Mouse (Mus musculus) kidney, adult 2 months (tissue): ENCODE measurements at regions not wholly inside any gene's neighbourhood (a gene's known extent, or its start where the extent isn't known, plus 50 kb on each side); places are given as distances from the start of the nearest gene placed in this dataset.

ENCODE experiments used
- DNase-seq: peaks from one replicate; pipeline ENCODE4 v3.0.0; 2021
- H3K27ac ChIP-seq: fragments of 200-500 bp; 2 replicates; pipeline ENCODE4 v1.5.1; 2012; ENCODE audit warnings: low read depth, low read length, control low read depth, inconsistent platforms; ENCODE audit not compliant: insufficient read depth
- H3K27me3 ChIP-seq: fragments of 200-500 bp; replicated peaks from 2 replicates; pipeline ENCODE4 v1.6.1; 2012; ENCODE audit warnings: mild to moderate bottlenecking, moderate library complexity, low read length, inconsistent platforms; ENCODE audit not compliant: control insufficient read depth, insufficient read depth
- H3K36me3 ChIP-seq: fragments of 200-500 bp; 2 replicates; pipeline ENCODE4 v1.6.1; 2012; ENCODE audit warnings: mild to moderate bottlenecking, moderate library complexity, low read length, inconsistent platforms; ENCODE audit not compliant: control insufficient read depth, insufficient read depth
- H3K4me1 ChIP-seq: fragments of 200-500 bp; 2 replicates; pipeline ENCODE4 v1.6.1; 2011; ENCODE audit warnings: low read length; ENCODE audit not compliant: control insufficient read depth, insufficient read depth
- H3K4me3 ChIP-seq: fragments of 200-500 bp; 2 replicates; pipeline ENCODE4 v1.5.1; 2011; ENCODE audit warnings: mild to moderate bottlenecking, low read depth, low read length, control low read depth; ENCODE audit not compliant: insufficient read depth
- CTCF ChIP-seq: fragments of 200-500 bp; conservative IDR thresholded peaks from 2 replicates; pipeline ENCODE4 v1.5.1; 2011; ENCODE audit warnings: low read depth, mild to moderate bottlenecking, control low read depth, low read length, moderate library complexity, mixed read lengths; ENCODE audit not compliant: insufficient read depth, insufficient read length
- POLR2A ChIP-seq: fragments of 200-500 bp; IDR thresholded peaks from one replicate; pipeline ENCODE4 v1.6.1; 2011; ENCODE audit warnings: low read depth, low read length, control low read depth
- WGBS: fragments of 180-500 bp; shearing (Covaris S2); methylation state at CpG from one replicate; pipeline ENCODE4 v1.1.7; 2018; 5-methylcytosine and 5-hydroxymethylcytosine counted together

DNA sequence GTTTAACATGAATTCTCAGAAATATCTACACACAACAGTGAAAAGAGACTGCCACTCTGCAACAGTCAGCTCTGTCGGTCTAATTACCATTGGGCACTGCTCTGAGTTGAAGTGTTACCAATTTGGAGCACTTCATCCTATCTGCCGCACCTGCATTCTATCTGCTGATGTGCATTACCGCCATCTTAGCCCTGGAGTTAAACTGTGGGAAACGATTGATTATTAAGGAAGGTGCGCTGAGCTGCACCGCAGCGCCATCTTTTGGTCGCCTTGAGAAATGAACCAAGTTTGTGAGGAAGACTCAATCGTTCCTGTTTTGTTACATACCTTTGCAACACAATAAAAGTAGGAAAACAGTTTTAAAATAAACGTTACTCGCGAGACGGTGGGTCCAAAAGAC, 110.5 kb downstream of the Rergl start:
- Histone ChIP-seq H3K4me3 (no peak overlapping the region), H3K27me3 (no peaks in the 10 kb centered on the region), H3K4me1 (no peaks in the 10 kb centered on the region), H3K27ac (no peak overlapping the region), H3K36me3 (no peaks in the 10 kb centered on the region)
- WGBS = 8% methylated on average over 13 of the region's 13 CpGs
- DNase-seq = no peak
- no peak for TF ChIP-seq POLR2A
- peak; percentile 53 for TF ChIP-seq CTCF

DNA sequence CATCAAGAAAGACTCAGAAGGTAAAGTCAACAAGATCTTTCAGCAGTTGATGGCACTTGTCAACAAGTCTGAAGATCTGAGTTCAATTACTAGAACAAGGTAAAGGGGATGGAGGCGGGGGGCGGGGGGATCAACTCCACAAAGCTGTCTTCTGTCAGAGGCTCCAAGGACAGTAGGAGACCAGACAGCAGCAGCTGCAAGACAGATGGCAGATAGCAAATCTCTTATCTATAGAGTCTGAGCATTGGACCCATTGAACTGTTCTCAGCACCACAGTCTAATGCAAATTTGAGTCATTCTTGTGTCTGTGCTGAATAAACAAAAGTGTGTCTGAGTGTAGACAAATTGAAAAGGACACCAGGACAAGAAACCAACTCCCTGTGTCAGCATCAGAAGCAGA, 150.8 kb downstream of the Rergl start:
- 88% methylated on average over 2 of the region's 2 CpGs for WGBS
- H3K27ac ChIP-seq = no peak overlapping the region
- no peak for TF ChIP-seq CTCF
- TF ChIP-seq POLR2A = no peak
- H3K4me1 ChIP-seq = no peaks in the 10 kb centered on the region
- no peak overlapping the region for H3K4me3 ChIP-seq
- no peaks in the 10 kb centered on the region for H3K36me3 ChIP-seq
- no peaks in the 10 kb centered on the region for H3K27me3 ChIP-seq
- DNase-seq = no peak

DNA sequence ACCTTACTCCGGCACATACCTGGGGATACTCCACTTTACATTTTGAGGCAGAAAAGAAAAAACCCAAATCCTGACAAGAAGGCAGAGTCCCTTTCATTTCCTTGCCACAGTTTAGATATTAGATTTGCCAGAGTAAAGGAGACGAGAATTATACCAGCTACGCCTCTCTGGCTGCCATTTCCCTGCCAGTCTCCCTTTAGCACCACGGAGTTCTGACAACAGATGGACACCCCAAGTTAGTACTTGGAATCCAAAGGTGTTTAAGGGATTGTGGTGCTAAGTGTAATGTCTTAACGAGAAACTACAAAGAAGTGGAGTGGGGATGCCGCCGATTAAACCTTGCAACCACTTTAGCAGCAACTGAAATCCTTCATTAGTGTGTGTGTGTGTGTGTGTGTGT, 176.6 kb downstream of the Rergl start:
- Histone ChIP-seq H3K36me3 (no peaks in the 10 kb centered on the region), H3K4me3 (no peak overlapping the region), H3K27ac (no peak overlapping the region), H3K27me3 (no peaks in the 10 kb centered on the region), H3K4me1 (no peaks in the 10 kb centered on the region)
- WGBS = 85% methylated on average over 7 of the region's 7 CpGs
- TF ChIP-seq CTCF (no peak), POLR2A (no peak)
- no peak for DNase-seq

DNA sequence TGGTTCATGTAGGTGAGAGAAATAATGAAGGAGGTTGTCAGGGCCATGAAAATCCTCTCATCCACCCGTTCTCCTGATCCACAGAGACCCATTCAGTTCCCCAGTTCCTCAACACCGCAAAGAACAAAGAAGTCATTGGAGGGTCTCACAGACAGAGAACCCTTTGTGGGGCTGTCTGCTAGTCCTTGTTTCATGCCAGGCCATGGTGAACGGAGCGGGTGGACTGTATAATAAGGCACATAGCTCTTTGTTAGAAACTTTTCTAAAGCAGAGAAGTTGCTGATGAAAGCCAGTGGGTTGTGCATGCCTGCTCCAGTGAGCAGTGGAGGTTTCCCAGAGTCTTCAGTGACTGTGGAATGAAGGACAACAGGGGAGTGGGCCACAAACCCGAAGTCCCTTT, 194.1 kb downstream of the Rergl start:
- TF ChIP-seq POLR2A = no peak
- no peak for TF ChIP-seq CTCF
- Histone ChIP-seq H3K36me3 (no peaks in the 10 kb centered on the region), H3K4me1 (no peaks in the 10 kb centered on the region), H3K4me3 (no peak overlapping the region), H3K27me3 (no peaks in the 10 kb centered on the region), H3K27ac (no peak overlapping the region)
- no peak for DNase-seq
- WGBS = 66% methylated on average over 5 of the region's 5 CpGs

DNA sequence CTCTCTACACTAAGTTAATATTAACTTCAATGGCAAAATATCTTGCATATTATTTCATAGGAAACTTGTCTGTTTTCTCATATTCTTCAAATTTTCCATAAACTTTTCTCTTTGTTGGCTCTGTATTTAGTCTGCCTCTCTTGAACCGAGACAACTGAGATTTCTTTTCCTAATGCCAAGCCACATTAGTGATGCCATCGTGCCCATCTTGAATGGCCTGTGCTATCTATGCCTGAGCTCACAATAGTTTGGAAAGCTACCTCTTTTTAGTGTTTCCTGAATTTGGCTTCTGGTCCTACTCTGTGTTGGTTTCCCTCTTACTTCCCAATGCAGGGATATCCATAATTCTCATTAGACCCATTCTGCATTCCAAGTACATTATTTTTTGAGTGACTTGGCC, 197.5 kb downstream of the Rergl start:
- TF ChIP-seq CTCF = no peak
- no peak for TF ChIP-seq POLR2A
- no peak overlapping the region for H3K4me3 ChIP-seq
- no peak overlapping the region for H3K27ac ChIP-seq
- DNase-seq = no peak
- no peaks in the 10 kb centered on the region for H3K4me1 ChIP-seq
- H3K27me3 ChIP-seq = no peaks in the 10 kb centered on the region; the same call in 1 of the 2 replicates
- H3K36me3 ChIP-seq = no peaks in the 10 kb centered on the region
- WGBS = 82% methylated on average over 2 of the region's 2 CpGs

DNA sequence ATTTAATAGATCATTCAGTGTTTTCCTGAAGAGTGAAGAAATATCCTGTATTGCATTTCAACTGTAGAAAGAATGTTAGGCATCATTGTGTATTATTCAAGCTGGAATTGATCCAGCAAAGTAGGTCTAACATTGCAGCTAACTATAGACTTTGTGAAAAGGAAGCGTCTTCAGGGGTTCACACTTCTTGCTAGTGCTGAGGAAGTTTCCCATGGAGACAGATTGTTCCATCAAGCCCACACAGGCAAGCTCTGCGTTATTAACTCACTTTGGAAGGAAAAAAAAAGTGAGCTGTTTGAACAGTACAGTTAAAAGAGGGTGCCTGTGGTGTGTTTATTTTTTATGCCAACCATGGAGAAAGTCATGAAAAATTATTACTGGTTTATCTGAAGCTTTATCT, 206.1 kb downstream of the Rergl start:
- Histone ChIP-seq H3K4me3 (no peak overlapping the region), H3K4me1 (no peaks in the 10 kb centered on the region), H3K27me3 (no peaks in the 10 kb centered on the region), H3K27ac (no peak overlapping the region), H3K36me3 (no peaks in the 10 kb centered on the region)
- 65% methylated on average over 2 of the region's 2 CpGs for WGBS
- TF ChIP-seq POLR2A (no peak), CTCF (no peak)
- DNase-seq = no peak

DNA sequence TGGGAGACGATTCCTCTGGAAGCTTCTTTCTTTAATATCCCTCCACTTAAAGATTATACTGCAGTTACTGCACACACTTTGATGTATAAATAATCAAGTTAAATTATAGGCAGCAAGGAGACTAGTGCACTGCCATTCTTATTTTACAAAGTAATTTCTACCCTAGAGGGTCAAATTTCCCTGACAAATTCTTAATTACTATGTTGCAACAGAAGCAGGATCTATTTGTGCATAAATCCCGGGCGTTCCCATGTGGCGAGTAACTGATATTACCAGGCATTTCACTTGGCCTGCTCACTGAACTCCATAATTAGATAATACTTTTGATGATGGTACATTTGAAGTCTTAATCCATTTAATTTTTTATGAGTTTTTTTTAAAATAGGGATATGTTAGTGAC, 222.7 kb downstream of the Rergl start:
- H3K4me1 ChIP-seq = no peaks in the 10 kb centered on the region
- no peaks in the 10 kb centered on the region for H3K27me3 ChIP-seq
- TF ChIP-seq POLR2A (no peak), CTCF (no peak)
- no peak overlapping the region for H3K4me3 ChIP-seq
- WGBS = 49% methylated on average over 4 of the region's 4 CpGs
- no peak for DNase-seq
- H3K36me3 ChIP-seq = no peaks in the 10 kb centered on the region
- H3K27ac ChIP-seq = no peak overlapping the region

DNA sequence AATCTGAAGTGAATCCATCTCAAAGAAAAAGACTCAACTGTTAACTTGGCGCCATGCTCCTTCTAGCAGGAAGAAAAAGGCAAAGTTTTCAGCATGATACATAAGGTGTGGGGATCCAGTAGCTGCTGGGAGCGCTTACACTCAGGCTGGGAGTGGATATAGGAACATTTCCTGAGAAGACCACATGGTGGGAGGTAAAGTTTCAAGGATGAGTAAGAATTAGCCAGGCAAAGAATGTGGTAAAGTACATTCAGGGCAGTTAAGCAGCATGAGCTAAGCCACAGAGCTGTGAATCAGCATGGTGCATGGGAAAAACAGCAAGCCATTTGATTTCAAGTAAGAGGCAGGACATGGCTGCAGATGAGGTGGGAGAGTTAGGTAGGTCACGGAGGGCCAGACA, 226.3 kb downstream of the Rergl start:
- no peak overlapping the region for H3K27ac ChIP-seq
- H3K36me3 ChIP-seq = no peaks in the 10 kb centered on the region
- no peak for DNase-seq
- no peaks in the 10 kb centered on the region for H3K27me3 ChIP-seq
- H3K4me1 ChIP-seq = no peaks in the 10 kb centered on the region
- no peak for TF ChIP-seq POLR2A
- TF ChIP-seq CTCF = no peak
- WGBS = 58% methylated on average over 3 of the region's 3 CpGs
- no peak overlapping the region for H3K4me3 ChIP-seq
